Mouse (Mus musculus) MEL (cell line): ENCODE results near the gene E130114P18Rik. TPM values are rescaled to one million over a fixed set of nuclear protein-coding genes. Genes with fewer than 3 reads are reported as not detected.

ENCODE experiments used
- DNase-seq: peaks from one replicate; pipeline ENCODE4 v3.0.0; 2011; ENCODE audit warnings: low read depth, low spot score
- H3K27ac ChIP-seq: 2 replicates; pipeline ENCODE4 v1.5.1; 2012; ENCODE audit warnings: low read depth, mild to moderate bottlenecking, control low read depth, low read length, moderate library complexity; ENCODE audit not compliant: control insufficient read depth
- H3K27me3 ChIP-seq, 2 experiments: fragments of 150-350 bp in 1 of 2; sonication (generic) in 1 of 2; 2 replicates each; pipeline ENCODE4 v1.6.1; 2012; ENCODE audit warnings: low read length in 2 of 2, mild to moderate bottlenecking in 2 of 2, improper control_type of control experiment in 1 of 2, moderate library complexity in 1 of 2; ENCODE audit not compliant: insufficient read depth in 2 of 2, control insufficient read depth in 1 of 2
- H3K36me3 ChIP-seq, 2 experiments: 2 replicates each; pipeline ENCODE4 v1.6.1; 2012 to 2014; ENCODE audit warnings: low read length in 2 of 2, improper control_type of control experiment in 1 of 2, inconsistent platforms in 1 of 2, mild to moderate bottlenecking in 1 of 2; ENCODE audit not compliant: insufficient read depth in 2 of 2, control insufficient read depth in 1 of 2
- H3K4me1 ChIP-seq, 2 experiments: fragments of 150-350 bp in 1 of 2; sonication (generic) in 1 of 2; 2 replicates each; pipeline ENCODE4 v1.6.1; 2012; ENCODE audit warnings: low read length in 2 of 2, improper control_type of control experiment in 1 of 2, mild to moderate bottlenecking in 1 of 2; ENCODE audit not compliant: insufficient read depth in 2 of 2, control insufficient read depth in 1 of 2
- H3K4me3 ChIP-seq, 2 experiments: fragments of 150-350 bp in 1 of 2; sonication (generic) in 1 of 2; 2 replicates each; pipeline ENCODE4 v1.5.1; 2012; ENCODE audit warnings: low read depth in 2 of 2, low read length in 2 of 2, mild to moderate bottlenecking in 2 of 2, moderate library complexity in 2 of 2, control low read depth in 1 of 2, improper control_type of control experiment in 1 of 2; ENCODE audit not compliant: control insufficient read depth in 1 of 2, insufficient read depth in 1 of 2
- H3K79me2 ChIP-seq: 2 replicates; pipeline ENCODE4 v1.6.1; 2012; ENCODE audit warnings: mild to moderate bottlenecking, low read length, moderate library complexity; ENCODE audit not compliant: control insufficient read depth, poor library complexity, insufficient read depth
- H3K9ac ChIP-seq: 2 replicates; pipeline ENCODE4 v1.6.1; 2012; ENCODE audit warnings: low read depth, mild to moderate bottlenecking, control low read depth, low read length, moderate library complexity; ENCODE audit not compliant: control insufficient read depth, poor library complexity, severe bottlenecking
- H3K9me3 ChIP-seq: fragments of 150-350 bp; sonication (generic); replicated peaks from 2 replicates; pipeline ENCODE4 v1.6.1; 2012; ENCODE audit warnings: mild to moderate bottlenecking, low read length, improper control_type of control experiment, moderate library complexity; ENCODE audit not compliant: insufficient read depth
- CHD2 ChIP-seq: IDR thresholded peaks from 2 replicates; pipeline ENCODE4 v1.6.1; 2011; ENCODE audit warnings: low read length, improper control_type of control experiment
- E2F4 ChIP-seq: IDR thresholded peaks from 2 replicates; pipeline ENCODE4 v1.6.1; 2011; ENCODE audit warnings: low read depth, low read length, improper control_type of control experiment, borderline replicate concordance
- EP300 ChIP-seq, 2 experiments: IDR thresholded peaks; 2 replicates each; pipeline ENCODE4 v1.6.1; 2011; ENCODE audit warnings: improper control_type of control experiment in 2 of 2, low read length in 2 of 2, low read depth in 1 of 2, mild to moderate bottlenecking in 1 of 2
- ETS1 ChIP-seq: IDR thresholded peaks from 2 replicates; pipeline ENCODE4 v1.6.1; 2012; ENCODE audit warnings: low read depth, mild to moderate bottlenecking, inconsistent platforms, low read length, improper control_type of control experiment, moderate library complexity
- GATA1 ChIP-seq: IDR thresholded peaks from 2 replicates; pipeline ENCODE4 v1.6.1; 2011; ENCODE audit warnings: low read depth, low read length, improper control_type of control experiment
- KAT2A ChIP-seq: conservative IDR thresholded peaks from 2 replicates; pipeline ENCODE4 v1.6.1; 2012; ENCODE audit warnings: low read depth, low read length, improper control_type of control experiment, inconsistent platforms
- MAFK ChIP-seq: IDR thresholded peaks from 2 replicates; pipeline ENCODE4 v1.6.1; 2011; ENCODE audit warnings: low read depth, mild to moderate bottlenecking, low read length, improper control_type of control experiment, borderline replicate concordance
- MAX ChIP-seq: IDR thresholded peaks from 2 replicates; pipeline ENCODE4 v1.6.1; 2011; ENCODE audit warnings: low read length, improper control_type of control experiment
- MAZ ChIP-seq: IDR thresholded peaks from 2 replicates; pipeline ENCODE4 v1.6.1; 2012; ENCODE audit warnings: low read depth, mild to moderate bottlenecking, inconsistent platforms, low read length, improper control_type of control experiment
- MEF2A ChIP-seq: IDR thresholded peaks from 2 replicates; pipeline ENCODE4 v1.6.1; 2014; ENCODE audit warnings: low read depth, mild to moderate bottlenecking, inconsistent platforms, low read length, improper control_type of control experiment; ENCODE audit not compliant: poor library complexity, insufficient replicate concordance, severe bottlenecking; ENCODE audit errors: extremely low read depth
- MYB ChIP-seq: IDR thresholded peaks from 2 replicates; pipeline ENCODE4 v1.6.1; 2011; ENCODE audit warnings: mild to moderate bottlenecking, low read depth, low read length, improper control_type of control experiment
- MYC ChIP-seq: IDR thresholded peaks from 2 replicates; pipeline ENCODE4 v1.6.1; 2011; ENCODE audit warnings: low read depth, mild to moderate bottlenecking, low read length, improper control_type of control experiment, moderate library complexity
- NELFE ChIP-seq: IDR thresholded peaks from 2 replicates; pipeline ENCODE4 v1.6.1; 2011; ENCODE audit warnings: low read depth, low read length, improper control_type of control experiment
- POLR2AphosphoS5 ChIP-seq: IDR thresholded peaks from 2 replicates; pipeline ENCODE4 v1.6.1; 2012; ENCODE audit warnings: low read depth, borderline replicate concordance, mild to moderate bottlenecking, inconsistent platforms, low read length, moderate library complexity, mixed read lengths
- RCOR1 ChIP-seq: IDR thresholded peaks from 2 replicates; pipeline ENCODE4 v1.6.1; 2012; ENCODE audit warnings: low read depth, mild to moderate bottlenecking, inconsistent platforms, low read length, improper control_type of control experiment
- SIN3A ChIP-seq: IDR thresholded peaks from 2 replicates; pipeline ENCODE4 v1.6.1; 2012; ENCODE audit warnings: low read length, improper control_type of control experiment, inconsistent platforms
- TAL1 ChIP-seq: IDR thresholded peaks from 2 replicates; pipeline ENCODE4 v1.6.1; 2012; ENCODE audit warnings: mild to moderate bottlenecking, inconsistent platforms, low read length, moderate library complexity, mixed read lengths
- TCF12 ChIP-seq: IDR thresholded peaks from 2 replicates; pipeline ENCODE4 v1.6.1; 2014; ENCODE audit warnings: low read depth, mild to moderate bottlenecking, inconsistent platforms, low read length, improper control_type of control experiment, moderate library complexity
- USF1 ChIP-seq: IDR thresholded peaks from 2 replicates; pipeline ENCODE4 v1.6.1; 2014; ENCODE audit warnings: low read depth, mild to moderate bottlenecking, inconsistent platforms, low read length, improper control_type of control experiment, moderate library complexity
- USF2 ChIP-seq, 2 experiments: IDR thresholded peaks; 2 replicates each; pipeline ENCODE4 v1.6.1; 2011 to 2012; ENCODE audit warnings: improper control_type of control experiment in 2 of 2, low read length in 2 of 2, borderline replicate concordance in 1 of 2, inconsistent platforms in 1 of 2, low read depth in 1 of 2, mild to moderate bottlenecking in 1 of 2; ENCODE audit not compliant: insufficient read depth in 1 of 2
- ZMIZ1 ChIP-seq: IDR thresholded peaks from 2 replicates; pipeline ENCODE4 v1.6.1; 2012; ENCODE audit warnings: low read depth, mild to moderate bottlenecking, inconsistent platforms, low read length, improper control_type of control experiment, moderate library complexity
- polyA plus RNA-seq, 2 experiments: library from polyadenylated mRNA; stranded (reverse) in 1 of 2; unstranded in 1 of 2; fragments of >175 nt in 1 of 2; fragments of >200 nt in 1 of 2; gene quantifications; 2 replicates each; pipeline versions ENCODE4 v1.2.1 to v1.2.4; 2012; ENCODE audit warnings: low replicate concordance in 2 of 2, low read depth in 1 of 2; ENCODE audit not compliant: insufficient read length in 2 of 2, insufficient read depth in 1 of 2, missing spikeins in 1 of 2
- total RNA-seq: library from RNA; depleted of rRNA; stranded (reverse); fragments of 300-350 nt; gene quantifications from 2 replicates; pipeline ENCODE4 v1.2.3, GENCODE M21; 2012

The E130114P18Rik gene
- total and polyA plus RNA-seq, 3 experiments: not detected

DNA sequence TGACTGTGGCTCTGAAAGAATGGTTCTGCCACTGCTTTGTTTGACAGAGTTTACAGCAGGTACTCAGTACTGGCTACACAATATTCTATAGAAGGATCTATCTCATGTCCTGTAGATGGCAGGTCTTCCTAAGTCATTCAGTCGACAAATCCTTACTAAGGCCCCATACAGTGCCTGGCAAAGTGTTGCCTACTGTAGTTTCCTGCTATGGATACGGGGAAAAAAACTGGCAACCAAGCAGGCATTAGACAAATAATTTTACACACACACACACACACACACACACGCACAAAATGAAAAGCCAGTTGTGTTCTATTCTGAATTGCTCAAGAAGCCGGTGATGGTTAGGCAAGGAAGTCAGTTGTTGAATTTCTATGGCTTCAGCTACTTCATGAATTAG is 130.6 kb downstream of the E130114P18Rik start:
- no peaks in the 10 kb centered on the region for H3K9me3 ChIP-seq
- H3K79me2 ChIP-seq: no peaks in the 10 kb centered on the region
- TF ChIP-seq MEF2A (no peak), KAT2A (no peak), USF1 (no peak), MAZ (no peak), MAX (no peak), ZMIZ1 (no peak), POLR2AphosphoS5 (no peak), SIN3A (no peak), USF2 (IDR thresholded peaks at IDR 0.05; ENCODE audit: borderline replicate concordance in 1 of 2, insufficient read depth in 1 of 2, low read depth in 1 of 2, low read length in 2 of 2) (no peak), EP300 (IDR thresholded peaks at IDR 0.05; ENCODE audit: low read depth in 1 of 2, low read length in 2 of 2) (no peak), MAFK (no peak)
- H3K36me3 ChIP-seq: no peaks in the 10 kb centered on the region
- no peak overlapping the region for H3K9ac ChIP-seq
- no peaks in the 10 kb centered on the region for H3K4me1 ChIP-seq
- DNase-seq: no peak
- H3K4me3 ChIP-seq: no peak overlapping the region
- H3K27me3 ChIP-seq: peaks cover 0 to 3% of the 10 kb centered on the region in 2 experiments; a peak in 3 of 4 replicates
- H3K27ac ChIP-seq: no peak overlapping the region

DNA sequence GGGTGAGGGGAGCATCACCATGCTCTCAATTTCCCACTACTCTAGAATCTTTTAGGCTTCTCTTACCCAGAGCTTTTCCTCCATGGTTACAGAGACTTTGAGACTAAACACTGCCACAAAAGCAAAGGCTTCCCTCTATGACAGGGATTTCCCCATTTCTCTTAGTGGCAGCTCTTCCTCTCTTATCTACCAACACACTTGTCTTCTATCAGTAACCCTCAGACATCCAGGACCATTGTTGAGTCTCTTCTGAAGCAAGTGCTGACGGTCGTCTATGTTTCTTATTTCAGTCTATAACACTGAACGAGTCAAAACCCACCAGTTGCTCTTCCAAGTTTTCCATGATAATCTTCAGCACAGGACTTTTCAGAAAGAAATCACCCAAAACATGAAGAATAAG is 137.5 kb downstream of the E130114P18Rik start:
- H3K4me1 ChIP-seq: peaks cover 0 to 11% of the 10 kb centered on the region in 2 experiments; a peak in 3 of 4 replicates
- no peak for TF ChIP-seq MAX
- TF ChIP-seq MYC: no peak
- TF ChIP-seq MAZ: no peak
- peak; percentile 23; the same call in 1 of the 2 replicates for TF ChIP-seq MAFK
- no peak for TF ChIP-seq NELFE
- TF ChIP-seq E2F4: no peak
- TF ChIP-seq MEF2A: no peak
- TF ChIP-seq CHD2: no peak
- peak; percentile 90 for TF ChIP-seq TCF12
- TF ChIP-seq GATA1: peak; percentile 93
- TF ChIP-seq ETS1: peak; percentile 47; the same call in 1 of the 2 replicates
- peak; percentile 80 to 82 for TF ChIP-seq EP300 (IDR thresholded peaks at IDR 0.05; ENCODE audit: low read depth in 1 of 2, low read length in 2 of 2)
- peak; percentile 75 for TF ChIP-seq TAL1
- peak; percentile 96 for TF ChIP-seq RCOR1
- TF ChIP-seq MYB: no peak
- no peak overlapping the region for H3K9ac ChIP-seq
- DNase-seq: peak; percentile 77
- H3K9me3 ChIP-seq: no peaks in the 10 kb centered on the region
- no peak overlapping the region for H3K27ac ChIP-seq
- H3K36me3 ChIP-seq: peaks cover 0 to 8% of the 10 kb centered on the region in 2 experiments; a peak in 2 of 4 replicates
- H3K27me3 ChIP-seq: no peaks in the 10 kb centered on the region; a peak in 2 of 4 replicates
- H3K79me2 ChIP-seq: no peaks in the 10 kb centered on the region
- no peak overlapping the region for H3K4me3 ChIP-seq
